Mouse (Mus musculus) right cerebral cortex, adult 18-20 months (tissue): ENCODE data around the gene Hsd3b7.
A peak's percentile ranks its signal among the peaks of the same experiment; 100 is the strongest.
"Not testable (repeated sequence)": the region's sequence is repeated elsewhere in the genome, so short reads cannot be mapped to it uniquely, and the experiment has no call there.

ENCODE experiments used
- DNase-seq: peaks from one replicate; pipeline ENCODE4 v3.0.0; 2022; ENCODE audit warnings: mixed read lengths

Gene Hsd3b7

GRCm38 (mm10) chr7:127820836-127821509, 20.6 kb downstream of the Hsd3b7 start:
- no peak for DNase-seq

- no peak for DNase-seq
Measured at GRCm38 (mm10) chr7:127822494-127822893, 22.1 kb downstream of the Hsd3b7 start.

- no peak for DNase-seq
Measured at GRCm38 (mm10) chr7:127823236-127824171, 23.1 kb downstream of the Hsd3b7 start.

GRCm38 (mm10) chr7:127824176-127824871, 23.9 kb downstream of the Hsd3b7 start, which contains the start of the genes Stx4a and Stx1b:
Gene Stx4a, plus strand, starts transcription at chr7:127824294.
Gene Stx1b, minus strand, starts transcription at chr7:127824549.
- peak; percentile 70 for DNase-seq

GRCm38 (mm10) chr7:127835550-127835949, 35.1 kb downstream of the Hsd3b7 start:
- DNase-seq, result no peak

- no peak for DNase-seq
Measured at GRCm38 (mm10) chr7:127837473-127837872, 37.1 kb downstream of the Hsd3b7 start.

- DNase-seq, result not testable (repeated sequence)
Measured at GRCm38 (mm10) chr7:127837878-127838277, 37.5 kb downstream of the Hsd3b7 start.

GRCm38 (mm10) chr7:127840031-127840430, 39.6 kb downstream of the Hsd3b7 start:
- not testable (repeated sequence) for DNase-seq

GRCm38 (mm10) chr7:127840886-127841285, 40.5 kb downstream of the Hsd3b7 start:
- DNase-seq, result peak; percentile 89

- peak; percentile 98 for DNase-seq
Measured at GRCm38 (mm10) chr7:127841340-127842000, 41.1 kb downstream of the Hsd3b7 start.

- DNase-seq, result peak; percentile 86
Measured at GRCm38 (mm10) chr7:127842001-127842718, 41.8 kb downstream of the Hsd3b7 start.

GRCm38 (mm10) chr7:127849973-127850875, 49.8 kb downstream of the Hsd3b7 start:
- no peak for DNase-seq

GRCm38 (mm10) chr7:127850906-127851305, 50.5 kb downstream of the Hsd3b7 start:
- no peak for DNase-seq
